Mouse (Mus musculus): ENCODE data around the gene Ppp1r16b.

GRCm38 (mm10) chr2:158625231-158625630 is 40.0 kb upstream of the Ppp1r16b start:
- TF ChIP-seq CTCF (IDR thresholded peaks at IDR 0.05; ENCODE audit: low read depth, low read length) (no peak), GATA1 (IDR thresholded peaks at IDR 0.05; ENCODE audit: borderline replicate concordance, low read length) (no peak), GATA2 (IDR thresholded peaks at IDR 0.05; ENCODE audit: borderline replicate concordance, low read depth, low read length) (no peak)
